Mouse (Mus musculus) T-helper 1 cell (primary cell): Measurements from ENCODE around the gene Fam185a.

Experiments
- in situ Hi-C: fragments of 300-600 bp; cut with MboI, MseI; formaldehyde crosslinking; loops from one replicate; pipeline ENCODE4 v1.15.1; 2025; ENCODE audit warnings: high pct_unique_total_duplicates

The Fam185a gene

GRCm38 (mm10) chr5:21426666-21427065, 1.9 kb downstream of the Fam185a start:
- in situ Hi-C loops: loop anchor here (10.0 kb wide), 1 partner anchor 218 kb away; the partner anchor contains the start of genes Armc10 and Fbxl13

DNA sequence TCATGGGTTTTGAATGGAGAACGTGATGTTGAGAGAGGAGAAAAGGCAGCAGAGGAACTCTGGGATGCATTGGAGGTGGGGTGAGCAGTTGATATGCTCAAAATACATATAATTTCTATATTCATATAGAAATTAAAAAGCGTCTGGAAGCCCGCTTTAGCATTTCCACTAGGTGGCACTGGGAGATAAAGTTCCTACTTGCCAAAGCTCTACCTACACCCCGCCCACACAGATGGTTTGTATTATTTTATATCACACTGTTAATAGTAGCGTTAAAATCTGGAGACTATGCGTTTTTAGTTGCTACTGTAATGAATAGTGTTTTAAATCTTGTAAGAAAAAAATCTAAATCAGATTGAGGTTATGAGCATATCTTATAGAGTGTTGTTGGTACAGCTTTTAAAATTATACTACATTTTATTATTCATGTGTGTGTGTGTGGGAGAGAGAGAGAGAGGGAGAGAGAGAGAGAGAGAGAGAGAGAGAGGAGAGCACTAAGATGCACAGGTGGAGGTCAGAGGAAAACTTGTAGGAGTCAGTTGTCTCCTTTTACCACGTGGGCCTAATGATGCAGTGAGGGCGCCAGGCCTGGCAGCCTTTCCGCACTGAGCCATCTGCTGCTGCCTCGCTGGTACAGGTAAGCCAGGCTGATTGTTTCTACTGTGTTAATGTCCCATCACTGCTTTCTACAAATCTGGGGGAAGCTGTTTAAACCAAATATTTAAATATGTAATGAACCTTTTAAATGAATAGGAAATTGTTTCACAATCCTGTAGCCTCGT, 9.6 kb downstream of the Fam185a start:
- in situ Hi-C loops: no loop called here

DNA sequence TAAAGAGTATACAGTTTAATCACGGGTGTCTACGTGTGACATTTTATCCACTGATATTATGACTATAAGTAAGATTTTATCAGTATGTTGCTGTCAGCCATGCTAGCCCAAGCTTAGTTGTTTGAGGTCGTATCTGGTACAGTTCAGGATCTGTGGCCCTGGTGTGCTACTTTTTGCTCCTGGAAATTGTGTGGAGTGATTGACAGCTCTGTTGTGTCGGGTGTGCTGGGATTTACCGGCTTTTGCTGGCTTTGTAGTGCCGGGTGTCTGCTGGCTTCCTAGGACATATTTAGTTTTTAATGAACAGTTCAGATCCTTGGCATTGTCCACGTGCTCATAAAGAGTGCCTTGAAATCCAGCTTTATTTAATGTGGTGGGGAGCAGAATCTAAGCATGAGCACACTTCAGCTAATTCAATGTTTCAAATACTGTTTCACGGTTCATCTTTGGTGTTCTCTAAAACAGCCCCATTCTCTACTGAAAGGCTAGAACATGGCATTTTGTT, 11.8 kb downstream of the Fam185a start:
- in situ Hi-C loops: no loop called here

- in situ Hi-C loops: no loop called here
These were observed 13.7 kb downstream of the Fam185a start for GRCm38 (mm10) chr5:21438428-21438827.

- in situ Hi-C loops: no loop called here
These were observed 14.8 kb downstream of the Fam185a start for GRCm38 (mm10) chr5:21439446-21440110.

GRCm38 (mm10) chr5:21440833-21441530, 16.2 kb downstream of the Fam185a start:
- in situ Hi-C loops: no loop called here

GRCm38 (mm10) chr5:21467387-21467786, 42.6 kb downstream of the Fam185a start:
- in situ Hi-C loops: no loop called here

DNA sequence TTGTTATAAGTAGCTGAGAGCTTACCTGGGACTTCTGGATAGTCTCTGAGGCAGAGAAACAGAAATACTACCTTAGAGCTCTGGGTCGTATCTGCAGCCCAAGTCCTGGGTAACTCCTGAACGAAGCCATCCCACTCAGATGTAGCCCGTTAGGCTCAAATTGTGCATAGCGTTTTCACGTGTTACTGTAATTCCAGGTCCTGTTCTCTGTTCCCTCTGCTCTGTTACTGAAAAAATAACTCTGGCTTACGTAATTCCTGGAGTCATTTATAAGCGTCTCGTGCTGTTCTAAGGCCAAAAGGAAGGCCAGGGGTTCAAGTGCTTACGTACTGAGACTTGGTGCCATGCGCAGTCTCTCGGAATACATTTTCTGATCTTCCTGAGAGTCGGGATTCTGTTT, 43.3 kb downstream of the Fam185a start:
- in situ Hi-C loops: no loop called here

DNA sequence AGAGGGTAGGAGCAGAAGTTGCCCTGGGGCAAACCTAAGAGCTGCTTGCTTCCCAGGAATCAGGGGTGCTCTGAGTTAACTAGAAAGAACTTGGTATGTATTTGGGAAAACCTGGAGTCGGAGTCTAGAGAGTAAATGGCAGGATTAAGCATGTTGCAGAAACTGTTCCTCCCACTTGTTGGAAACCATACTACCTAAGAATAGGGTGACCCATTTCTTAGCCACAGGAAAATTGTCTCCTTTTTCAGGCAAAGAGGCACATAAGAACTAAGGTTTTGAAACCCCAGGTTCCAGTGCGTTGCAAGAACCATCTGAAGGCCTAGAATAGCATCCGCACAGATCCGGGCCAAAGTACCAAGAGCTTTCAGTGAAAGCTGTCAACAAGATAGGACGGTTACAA, 53.7 kb downstream of the Fam185a start:
- in situ Hi-C loops: no loop called here

GRCm38 (mm10) chr5:21479746-21480145, 55.0 kb downstream of the Fam185a start:
- in situ Hi-C loops: no loop called here

DNA sequence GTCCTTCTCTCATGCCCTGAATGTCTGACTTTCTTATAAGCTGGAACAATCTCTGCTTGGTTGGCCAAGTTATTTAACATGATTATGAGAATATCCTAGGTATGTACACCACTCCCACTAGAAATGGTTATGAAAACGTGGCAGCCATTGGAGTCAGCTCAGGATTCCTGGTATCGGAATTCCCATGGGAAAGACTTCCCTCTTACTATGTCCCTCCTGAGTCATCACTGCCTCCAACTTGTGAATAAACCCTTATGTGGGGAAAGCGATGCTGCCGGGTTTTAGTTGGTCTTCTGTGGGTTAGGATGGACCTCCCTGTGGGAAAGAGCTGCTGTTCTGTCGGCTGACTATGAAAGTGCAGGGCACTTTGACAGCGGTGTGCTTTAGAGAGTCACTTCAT, 56.8 kb downstream of the Fam185a start:
- in situ Hi-C loops: no loop called here

- in situ Hi-C loops: no loop called here
These were observed 57.9 kb downstream of the Fam185a start for GRCm38 (mm10) chr5:21482446-21483222.

GRCm38 (mm10) chr5:21483275-21483674, 58.5 kb downstream of the Fam185a start:
- in situ Hi-C loops: no loop called here

DNA sequence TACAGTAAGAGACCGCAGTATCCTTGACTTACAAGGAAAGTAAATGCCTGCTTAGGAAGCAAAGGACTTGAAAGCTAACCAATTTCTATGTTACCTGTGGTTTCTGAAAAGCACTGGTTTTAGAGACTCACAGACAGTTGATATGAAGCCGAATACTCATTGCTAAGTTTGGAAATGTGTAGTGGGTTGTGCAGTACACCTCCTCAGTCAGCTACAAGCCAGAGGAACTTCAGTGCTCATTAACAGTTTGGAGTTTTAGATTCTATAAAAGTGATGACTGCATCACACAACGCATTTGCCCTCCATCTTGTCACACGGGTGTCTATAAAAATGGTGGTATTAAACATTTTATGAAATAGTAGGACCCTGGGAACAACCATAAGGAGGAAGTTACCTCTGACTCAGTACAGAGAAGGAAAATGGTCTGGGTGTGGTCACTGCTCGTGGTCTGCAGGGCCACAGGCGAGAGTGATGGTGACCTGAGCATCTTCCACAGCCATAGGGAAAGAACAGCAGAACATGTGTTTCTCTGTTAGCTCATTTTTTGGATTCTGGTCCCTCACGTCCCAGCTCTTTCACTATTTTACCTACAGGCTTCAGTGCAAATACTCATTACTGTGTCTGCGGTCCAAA, 60.6 kb downstream of the Fam185a start:
- in situ Hi-C loops: no loop called here

- in situ Hi-C loops: no loop called here
These were observed 62.0 kb downstream of the Fam185a start for GRCm38 (mm10) chr5:21486798-21487197.

DNA sequence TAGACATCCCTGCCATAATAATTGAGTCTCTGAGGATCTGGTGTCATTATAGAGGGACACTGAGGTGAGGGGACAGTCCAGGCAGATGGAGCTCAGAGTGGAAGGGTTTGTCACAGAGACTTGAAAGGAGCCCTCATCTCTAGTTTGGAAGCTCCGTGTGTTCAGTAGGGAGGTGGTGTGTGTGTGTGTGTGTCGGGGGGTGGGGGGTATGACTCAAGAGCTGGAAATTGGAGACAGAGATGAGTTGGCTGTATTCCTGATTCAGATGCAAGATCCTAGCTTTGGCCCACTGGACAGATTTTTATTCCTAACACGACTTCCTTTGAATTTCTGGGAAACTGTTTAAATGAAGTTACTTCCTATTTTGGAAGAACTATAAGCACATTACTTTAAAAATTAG, 62.5 kb downstream of the Fam185a start:
- in situ Hi-C loops: no loop called here

GRCm38 (mm10) chr5:21487716-21488115, 63.0 kb downstream of the Fam185a start:
- in situ Hi-C loops: no loop called here

GRCm38 (mm10) chr5:21488506-21488905, 63.7 kb downstream of the Fam185a start:
- in situ Hi-C loops: no loop called here

GRCm38 (mm10) chr5:21489135-21489534, 64.4 kb downstream of the Fam185a start:
- in situ Hi-C loops: no loop called here

DNA sequence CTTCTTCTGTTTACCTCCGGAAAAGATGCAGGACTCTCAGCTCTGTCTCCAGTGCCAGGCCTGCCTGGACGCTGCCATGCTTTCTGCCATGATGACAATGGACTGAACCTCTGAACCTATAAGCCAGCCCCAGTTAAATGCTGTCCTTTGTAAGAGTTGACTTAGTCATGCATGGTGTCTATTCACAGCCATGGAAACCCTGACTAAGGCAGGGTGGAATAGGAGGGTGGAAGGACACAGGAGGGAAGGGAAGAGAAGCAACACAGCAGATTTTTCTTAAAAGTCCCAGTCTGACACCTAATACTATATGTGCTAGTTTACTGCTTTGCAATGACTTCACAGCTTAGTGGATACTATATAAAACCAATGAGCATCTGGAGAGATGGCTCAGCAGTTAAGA, 66.7 kb downstream of the Fam185a start:
- in situ Hi-C loops: no loop called here

GRCm38 (mm10) chr5:21492213-21492612, 67.5 kb downstream of the Fam185a start:
- in situ Hi-C loops: no loop called here
